Mouse (Mus musculus): ENCODE results near the gene Naa38. TPM values are rescaled to one million over a fixed set of nuclear protein-coding genes. Genes with fewer than 3 reads are reported as not detected.

The Naa38 gene
- total and polyA plus RNA-seq, 3 experiments, result 124 to 193 (median 157) TPM

- DNase-seq, result no peak
Observed at GRCm38 (mm10) chr11:69432640-69432982, 37.3 kb downstream of the Naa38 start.

- no peak for DNase-seq
Observed at GRCm38 (mm10) chr11:69433189-69433588, 37.9 kb downstream of the Naa38 start.

GRCm38 (mm10) chr11:69437291-69437690 lies 42.0 kb downstream of the Naa38 start:
- DNase-seq, result no peak

- peak; percentile 48 for DNase-seq
Observed at GRCm38 (mm10) chr11:69443328-69443727, 48.0 kb downstream of the Naa38 start.

Other genes starting within 250 kb of the Naa38 start
- gene Alox12b, start 238.5 kb upstream of the Naa38 start, total RNA-seq (2021), result not detected
- gene Alox12b, start 238.5 kb upstream of the Naa38 start, polyA plus RNA-seq (2012; rRNA removed), result not detected in 2 replicates
- not detected for gene Alox8, start 197.6 kb upstream of the Naa38 start, total RNA-seq (2021)
- gene Alox8, start 197.6 kb upstream of the Naa38 start, polyA plus RNA-seq (2012; rRNA removed), result not detected in 2 replicates
- gene Gucy2e, start 158.5 kb upstream of the Naa38 start, total RNA-seq (2021), result not detected
- gene Gucy2e, start 158.5 kb upstream of the Naa38 start, polyA plus RNA-seq (2012; rRNA removed), result not detected in 2 replicates
- gene Cntrob, start 71.7 kb upstream of the Naa38 start, total RNA-seq (2021), result 1 to 10 TPM; 4.4 to 6.5 TPM
- gene Cntrob, start 71.7 kb upstream of the Naa38 start, polyA plus RNA-seq (2012; rRNA removed), result 5.9 and 6.2 TPM in 2 replicates
- gene Trappc1, start 71.5 kb upstream of the Naa38 start, total RNA-seq (2021), result 10 to 100 TPM; 81.3 to 83.5 TPM
- 18.4 and 23.4 TPM in 2 replicates for gene Trappc1, start 71.5 kb upstream of the Naa38 start, polyA plus RNA-seq (2012; rRNA removed)
- 10 to 100 TPM in 1 of 2 experiments, 1 to 10 TPM in 1; 6.0 to 10.5 TPM for gene Kcnab3, start 69.2 kb upstream of the Naa38 start, total RNA-seq (2021)
- gene Kcnab3, start 69.2 kb upstream of the Naa38 start, polyA plus RNA-seq (2012; rRNA removed), result 9.0 and 12.6 TPM in 2 replicates
- 1 to 10 TPM; 3.3 to 6.8 TPM for gene Rnf227, start 55.0 kb upstream of the Naa38 start, total RNA-seq (2021)
- gene Rnf227, start 55.0 kb upstream of the Naa38 start, polyA plus RNA-seq (2012; rRNA removed), result 0.88 and 1.1 TPM in 2 replicates
- 10 to 100 TPM; 71.0 to 92.8 TPM for gene Chd3, start 26.1 kb upstream of the Naa38 start, total RNA-seq (2021)
- gene Chd3, start 26.1 kb upstream of the Naa38 start, polyA plus RNA-seq (2012; rRNA removed), result 83.4 and 107 TPM in 2 replicates
- gene Cyb5d1, start 144 bp downstream of the Naa38 start, total RNA-seq (2021), result 10 to 100 TPM; 44.2 to 59.7 TPM
- gene Cyb5d1, start 144 bp downstream of the Naa38 start, polyA plus RNA-seq (2012; rRNA removed), result 10.7 and 11.8 TPM in 2 replicates
- gene Tmem88, start 2.7 kb downstream of the Naa38 start, total RNA-seq (2021), result 10 to 100 TPM; 10.8 to 16.0 TPM
- 86.3 and 94.7 TPM in 2 replicates for gene Tmem88, start 2.7 kb downstream of the Naa38 start, polyA plus RNA-seq (2012; rRNA removed)
- 10 to 100 TPM; 31.4 to 41.5 TPM for gene Kdm6b, start 18.2 kb downstream of the Naa38 start, total RNA-seq (2021)
- 17.4 and 18.7 TPM in 2 replicates for gene Kdm6b, start 18.2 kb downstream of the Naa38 start, polyA plus RNA-seq (2012; rRNA removed)
- gene Dnah2, start 153.6 kb downstream of the Naa38 start, total RNA-seq (2021), result under 1 TPM; 0.32 to 0.66 TPM
- gene Dnah2, start 153.6 kb downstream of the Naa38 start, polyA plus RNA-seq (2012; rRNA removed), result 0.19 and 0.28 TPM in 2 replicates
- gene Efnb3, start 164.7 kb downstream of the Naa38 start, total RNA-seq (2021), result under 1 TPM; 0.52 to 0.69 TPM
- 0.77 and 1.3 TPM in 2 replicates for gene Efnb3, start 164.7 kb downstream of the Naa38 start, polyA plus RNA-seq (2012; rRNA removed)
- 10 to 100 TPM in 1 of 2 experiments, 1 to 10 TPM in 1; 8.4 to 12.0 TPM for gene Wrap53, start 184.8 kb downstream of the Naa38 start, total RNA-seq (2021)
- 14.8 and 16.1 TPM in 2 replicates for gene Wrap53, start 184.8 kb downstream of the Naa38 start, polyA plus RNA-seq (2012; rRNA removed)
- gene Trp53, start 184.9 kb downstream of the Naa38 start, total RNA-seq (2021), result 10 to 100 TPM; 59.6 to 67.5 TPM
- gene Trp53, start 184.9 kb downstream of the Naa38 start, polyA plus RNA-seq (2012; rRNA removed), result 78.9 and 85.0 TPM in 2 replicates
- gene Atp1b2, start 210.5 kb downstream of the Naa38 start, total RNA-seq (2021), result 10 to 100 TPM; 34.9 to 40.2 TPM
- 28.3 and 31.5 TPM in 2 replicates for gene Atp1b2, start 210.5 kb downstream of the Naa38 start, polyA plus RNA-seq (2012; rRNA removed)
- gene Shbg, start 222.4 kb downstream of the Naa38 start, total RNA-seq (2021), result not detected
- not detected in 2 replicates for gene Shbg, start 222.4 kb downstream of the Naa38 start, polyA plus RNA-seq (2012; rRNA removed)
- 10 to 100 TPM in 1 of 2 experiments, 1 to 10 TPM in 1; 6.1 to 11.9 TPM for gene Sat2, start 226.5 kb downstream of the Naa38 start, total RNA-seq (2021)
- gene Sat2, start 226.5 kb downstream of the Naa38 start, polyA plus RNA-seq (2012; rRNA removed), result 2.1 and 3.2 TPM in 2 replicates
- gene Fxr2, start 237.5 kb downstream of the Naa38 start, total RNA-seq (2021), result 100 to 1,000 TPM in 1 of 2 experiments, 10 to 100 TPM in 1; 69.6 to 105 TPM
- gene Fxr2, start 237.5 kb downstream of the Naa38 start, polyA plus RNA-seq (2012; rRNA removed), result 69.8 and 81.6 TPM in 2 replicates

Measured in adrenal gland, adult 2 months (tissue).